8 mouse cellular contexts compared by ENCODE assay signal in genomic region chr4:155223594-155224528, GRCm38 (mm10). TPM values are rescaled to one million over a fixed set of nuclear protein-coding genes. Genes with fewer than 3 reads are reported as not detected.
DNase-seq lines count a peak whose midpoint lies in the region; ATAC-seq and TF ChIP-seq lines count a peak whose summit lies in the region.

No protein-coding gene starts in this region.

- TF ChIP-seq EP300 in MEL (IDR thresholded peaks at IDR 0.05; ENCODE audit: low read depth in 1 of 2, low read length in 2 of 2), result no peak

- TF ChIP-seq RAD21 in MEL (IDR thresholded peaks at IDR 0.05; ENCODE audit: low read depth, low read length), result no peak

- 33% methylated on average over 20 of the region's 20 CpGs for WGBS in heart, embryonic 15.5 days
- 34% methylated on average over 20 of the region's 20 CpGs for WGBS in hindbrain, embryonic 10.5 days
- WGBS in midbrain, embryonic 12.5 days, result 33% methylated on average over 20 of the region's 20 CpGs

- peaks cover 26% of the 10 kb centered on the region for H3K79me2 ChIP-seq in MEL (ENCODE audit: control insufficient read depth, insufficient read depth, low read length, poor library complexity)

- TF ChIP-seq CTCF in MEL (IDR thresholded peaks at IDR 0.05 in 2 of 3, conservative IDR thresholded peaks at IDR 0.05 in 1 of 3; ENCODE audit: control insufficient read depth in 1 of 3, insufficient read depth in 1 of 3, low read depth in 2 of 3, low read length in 3 of 3, poor library complexity in 1 of 3, severe bottlenecking in 1 of 3), result no peak

- ATAC-seq in heart, embryonic 15.5 days (replicated peaks; ENCODE audit: insufficient number of reproducible peaks, insufficient read depth, low FRiP score, low read depth), result no peak
- ATAC-seq in midbrain, embryonic 12.5 days (ENCODE audit: low FRiP score, low read depth), result no peak
- no peak for ATAC-seq in megakaryocyte-erythroid progenitor cell, adult 5-6 weeks (replicated peaks; ENCODE audit: low FRiP score, low TSS enrichment, poor library complexity, severe bottlenecking)

- TF ChIP-seq POLR2A in MEL (IDR thresholded peaks at IDR 0.05; ENCODE audit: control insufficient read depth in 1 of 2, insufficient read depth in 1 of 2, low read depth in 1 of 2, low read length in 2 of 2, poor library complexity in 1 of 2), result no peak

- H3K4me1 ChIP-seq in heart, embryonic 15.5 days (replicated peaks), result peaks cover 28% of the 10 kb centered on the region
- H3K4me1 ChIP-seq in MEL (ENCODE audit: control insufficient read depth in 1 of 2, insufficient read depth in 2 of 2, low read length in 2 of 2), result peaks cover 11 to 24% of the 10 kb centered on the region in 2 experiments
- peaks cover 45% of the 10 kb centered on the region for H3K4me1 ChIP-seq in hindbrain, embryonic 10.5 days (replicated peaks)
- peaks cover 32% of the 10 kb centered on the region for H3K4me1 ChIP-seq in midbrain, embryonic 12.5 days

- H3K9me3 ChIP-seq in heart, embryonic 15.5 days (replicated peaks), result no peaks in the 10 kb centered on the region
- no peaks in the 10 kb centered on the region for H3K9me3 ChIP-seq in MEL (replicated peaks; ENCODE audit: insufficient read depth, low read length)
- H3K9me3 ChIP-seq in hindbrain, embryonic 10.5 days, result no peaks in the 10 kb centered on the region
- H3K9me3 ChIP-seq in midbrain, embryonic 12.5 days, result no peaks in the 10 kb centered on the region

- no peaks in the 10 kb centered on the region for H3K36me3 ChIP-seq in heart, embryonic 15.5 days
- H3K36me3 ChIP-seq in MEL (ENCODE audit: control insufficient read depth in 1 of 2, insufficient read depth in 2 of 2, low read length in 2 of 2), result peaks cover 0 to 6% of the 10 kb centered on the region in 2 experiments; a peak in 2 of 4 replicates
- H3K36me3 ChIP-seq in hindbrain, embryonic 10.5 days, result no peaks in the 10 kb centered on the region
- H3K36me3 ChIP-seq in midbrain, embryonic 12.5 days, result no peaks in the 10 kb centered on the region

- H3K27me3 ChIP-seq in heart, embryonic 15.5 days, result no peaks in the 10 kb centered on the region
- peaks cover 0 to 2% of the 10 kb centered on the region in 2 experiments; a peak in 2 of 4 replicates for H3K27me3 ChIP-seq in MEL (ENCODE audit: control insufficient read depth in 1 of 2, insufficient read depth in 2 of 2, low read length in 2 of 2)
- peaks cover 7% of the 10 kb centered on the region; the same call in 1 of the 2 replicates for H3K27me3 ChIP-seq in hindbrain, embryonic 10.5 days (ENCODE audit: insufficient read depth, poor library complexity, severe bottlenecking)
- H3K27me3 ChIP-seq in midbrain, embryonic 12.5 days, result peaks cover 7% of the 10 kb centered on the region

- DNase-seq in heart, postnatal 4 days, result no peak
- no peak for DNase-seq in MEL (ENCODE audit: low read depth, low spot score)
- no peak for DNase-seq in hindbrain, embryonic 10.5 days (ENCODE audit: low spot score)
- DNase-seq in right cerebral cortex, postnatal 14 days, result no peak
- no peak for DNase-seq in kidney, postnatal 25 days

- peak overlapping the region; percentile 73 for H3K9ac ChIP-seq in heart, embryonic 15.5 days
- H3K9ac ChIP-seq in MEL (ENCODE audit: control insufficient read depth, low read depth, low read length, poor library complexity, severe bottlenecking), result peak overlapping the region; percentile 93
- H3K9ac ChIP-seq in midbrain, embryonic 12.5 days (replicated peaks), result peak overlapping the region; percentile 86

- H3K4me2 ChIP-seq in heart, embryonic 15.5 days, result peak overlapping the region; percentile 79
- H3K4me2 ChIP-seq in midbrain, embryonic 12.5 days (replicated peaks), result peak overlapping the region; percentile 76

- peak overlapping the region; percentile 95 for H3K27ac ChIP-seq in heart, embryonic 15.5 days
- peak overlapping the region; percentile 71 for H3K27ac ChIP-seq in MEL (ENCODE audit: control insufficient read depth, low read depth, low read length)
- peak overlapping the region; percentile 98 for H3K27ac ChIP-seq in hindbrain, embryonic 10.5 days
- H3K27ac ChIP-seq in midbrain, embryonic 12.5 days (replicated peaks), result peak overlapping the region; percentile 94

- peak overlapping the region; percentile 91 for H3K4me3 ChIP-seq in heart, embryonic 15.5 days
- peak overlapping the region; percentile 62 to 63 for H3K4me3 ChIP-seq in MEL (ENCODE audit: control insufficient read depth in 1 of 2, insufficient read depth in 1 of 2, low read depth in 2 of 2, low read length in 2 of 2)
- H3K4me3 ChIP-seq in hindbrain, embryonic 10.5 days, result peak overlapping the region; percentile 95
- H3K4me3 ChIP-seq in midbrain, embryonic 12.5 days, result peak overlapping the region; percentile 95

TF ChIP-seq in MEL, 35 proteins besides CTCF, POLR2A, EP300 and RAD21:
- TF ChIP-seq ELF1 (IDR thresholded peaks at IDR 0.05; ENCODE audit: low read depth, low read length) (no peak), E2F4 (IDR thresholded peaks at IDR 0.05; ENCODE audit: borderline replicate concordance, low read depth, low read length) (no peak), TBP (IDR thresholded peaks at IDR 0.05; ENCODE audit: low read depth, low read length) (no peak), POLR2AphosphoS2 (IDR thresholded peaks at IDR 0.05; ENCODE audit: low read length) (no peak), NRF1 (IDR thresholded peaks at IDR 0.05; ENCODE audit: insufficient read depth, low read depth, low read length, poor library complexity, severe bottlenecking) (no peak), MAZ (IDR thresholded peaks at IDR 0.05; ENCODE audit: low read depth, low read length) (no peak), MAX (IDR thresholded peaks at IDR 0.05; ENCODE audit: low read length) (peak; percentile 73), POLR2AphosphoS5 (IDR thresholded peaks at IDR 0.05; ENCODE audit: borderline replicate concordance, low read depth, low read length) (no peak), MYC (IDR thresholded peaks at IDR 0.05; ENCODE audit: low read depth, low read length) (no peak), MEF2A (IDR thresholded peaks at IDR 0.05; ENCODE audit: extremely low read depth, insufficient replicate concordance, low read depth, low read length, poor library complexity, severe bottlenecking) (no peak), ZMIZ1 (IDR thresholded peaks at IDR 0.05; ENCODE audit: low read depth, low read length) (peak; percentile 16; the same call in 1 of the 2 replicates), MXI1 (IDR thresholded peaks at IDR 0.05; ENCODE audit: low read depth, low read length) (no peak), GATA1 (IDR thresholded peaks at IDR 0.05; ENCODE audit: low read depth, low read length) (no peak), CHD1 (IDR thresholded peaks at IDR 0.05; ENCODE audit: low read depth, low read length) (no peak), ZC3H11A (IDR thresholded peaks at IDR 0.05; ENCODE audit: low read depth, low read length) (no peak), USF2 (IDR thresholded peaks at IDR 0.05; ENCODE audit: borderline replicate concordance in 1 of 2, insufficient read depth in 1 of 2, low read depth in 1 of 2, low read length in 2 of 2) (no peak), SIN3A (IDR thresholded peaks at IDR 0.05; ENCODE audit: low read length) (no peak)

RNA-seq across cellular contexts. Expression of gene Ski, which starts 1.5 kb away (rescaled TPM):
- 11.0 and 13.6 TPM in 2 replicates for polyA plus RNA-seq in heart, embryonic 15.5 days (2015; fragmentation: Nextera tagmentation; extraction: Ambion mirVana)
- 10 to 100 TPM; 93.8 to 98.1 TPM for total RNA-seq in heart, postnatal 4 days (2021)
- total RNA-seq in MEL (2012; rRNA removed), result 6.2 and 6.9 TPM in 2 replicates
- 10 to 100 TPM in 1 of 2 experiments, not detected in 1; 16.1 TPM for polyA plus RNA-seq in MEL (2012; ENCODE audit: insufficient read depth in 1 of 2, insufficient read length in 2 of 2, low read depth in 1 of 2, low replicate concordance in 2 of 2, missing spikeins in 1 of 2)
- polyA plus RNA-seq in hindbrain, embryonic 10.5 days (2016; fragmentation: Nextera tagmentation; extraction: Ambion mirVana), result 9.3 and 10.1 TPM in 2 replicates
- polyA plus RNA-seq in midbrain, embryonic 12.5 days (2016; fragmentation: Nextera tagmentation; extraction: Ambion mirVana), result 11.2 and 12.2 TPM in 2 replicates
- 16.3 and 16.4 TPM in 2 replicates for total RNA-seq in megakaryocyte-erythroid progenitor cell, adult 5-6 weeks (2014; fragmentation: Nextera tagmentation)
- 6.7 and 7.7 TPM in 2 replicates for total RNA-seq in megakaryocyte-erythroid progenitor cell, adult 5-6 weeks (2017)

RNA-seq across cellular contexts. Expression of gene Faap20, which starts 25.7 kb away (rescaled TPM):
- 64.7 and 67.7 TPM in 2 replicates for polyA plus RNA-seq in heart, embryonic 15.5 days (2015; fragmentation: Nextera tagmentation; extraction: Ambion mirVana)
- 10 to 100 TPM; 31.7 to 31.9 TPM for total RNA-seq in heart, postnatal 4 days (2021)
- total RNA-seq in MEL (2012; rRNA removed), result 14.1 and 18.6 TPM in 2 replicates
- polyA plus RNA-seq in MEL (2012; ENCODE audit: insufficient read depth in 1 of 2, insufficient read length in 2 of 2, low read depth in 1 of 2, low replicate concordance in 2 of 2, missing spikeins in 1 of 2), result 10 to 100 TPM in 1 of 2 experiments, not detected in 1; 34.4 TPM
- polyA plus RNA-seq in hindbrain, embryonic 10.5 days (2016; fragmentation: Nextera tagmentation; extraction: Ambion mirVana), result 115 and 118 TPM in 2 replicates
- polyA plus RNA-seq in midbrain, embryonic 12.5 days (2016; fragmentation: Nextera tagmentation; extraction: Ambion mirVana), result 102 TPM in 2 replicates
- total RNA-seq in megakaryocyte-erythroid progenitor cell, adult 5-6 weeks (2014; fragmentation: Nextera tagmentation), result 25.6 and 41.4 TPM in 2 replicates
- total RNA-seq in megakaryocyte-erythroid progenitor cell, adult 5-6 weeks (2017), result 16.8 and 17.0 TPM in 2 replicates
